Comparison of ENCODE assay signal across 13 mouse cellular contexts in the genomic region with DNA sequence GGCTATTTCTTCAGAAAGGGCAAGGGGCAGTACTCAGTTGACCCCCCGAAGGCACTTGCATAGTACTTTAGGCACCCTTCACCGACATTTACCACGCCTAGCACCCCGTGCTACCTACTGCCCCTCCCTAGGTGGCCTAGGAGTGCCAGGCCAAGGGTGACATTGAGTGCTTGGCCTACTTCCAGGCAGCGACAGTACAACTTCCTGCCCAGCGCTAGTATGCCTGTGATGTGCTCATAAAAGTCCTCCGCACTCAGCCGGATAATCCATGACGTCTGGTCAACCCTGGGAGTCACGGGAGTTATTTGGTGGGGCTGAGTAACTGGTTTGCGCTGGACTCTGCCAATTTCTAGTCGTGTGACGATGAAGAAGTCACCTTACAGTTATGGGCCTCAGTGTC. TPM values are rescaled to one million over a fixed set of nuclear protein-coding genes. Genes with fewer than 3 reads are reported as not detected.
DNase-seq lines count a peak whose midpoint lies in the region; ATAC-seq lines count a peak whose summit lies in the region.
"Had no signal": no experiment of that assay in that cellular context is flagged by ENCODE, and none has a peak within 500 bp of the region (broad histone marks: within the 10 kb centered on the region; RNA-seq: fewer than 3 reads in every experiment).

No protein-coding gene starts in this region.

- H3K4me3 ChIP-seq in heart, embryonic 10.5 days: no peak overlapping the region
- H3K4me3 ChIP-seq in forebrain, embryonic 16.5 days (replicated peaks; ENCODE audit: low read length): no peak overlapping the region

- no peaks in the 10 kb centered on the region for H3K36me3 ChIP-seq in heart, embryonic 10.5 days
- no peaks in the 10 kb centered on the region for H3K36me3 ChIP-seq in forebrain, embryonic 16.5 days (ENCODE audit: control insufficient read depth, insufficient read depth)
- H3K36me3 ChIP-seq: limb, embryonic 13.5 days; midbrain, embryonic 13.5 days had no signal

- H3K4me2 ChIP-seq in forebrain, embryonic 16.5 days (ENCODE audit: low read length): no peak overlapping the region

- DNase-seq in heart, adult 8-10 months (ENCODE audit: low spot score): peak; percentile 40
- DNase-seq in heart, embryonic 10.5 days (ENCODE audit: low spot score): no peak
- DNase-seq in adrenal gland, postnatal 10 days: peak; percentile 79
- peak; percentile 87 to 90 for DNase-seq in kidney, adult 8-10 months
- peak; percentile 79 for DNase-seq in lung, postnatal 36 days
- no peak for DNase-seq in spleen, adult 12 weeks (ENCODE audit: low spot score)
- DNase-seq: cerebellum, postnatal 14 days; gastrocnemius, postnatal 36 days had no signal

- 81% methylated on average over 13 of the region's 13 CpGs for WGBS in heart, embryonic 10.5 days
- 88% methylated on average over 13 of the region's 13 CpGs for WGBS in forebrain, embryonic 16.5 days

- H3K27ac ChIP-seq in heart, embryonic 10.5 days: no peak overlapping the region
- H3K27ac ChIP-seq in forebrain, embryonic 16.5 days (ENCODE audit: low read length): no peak overlapping the region
- H3K27ac ChIP-seq: limb, embryonic 13.5 days; midbrain, embryonic 13.5 days had no signal

- ATAC-seq in inflammation-experienced regulatory T-cells, adult 6 months: no peak
- no peak for ATAC-seq in forebrain, embryonic 16.5 days
- ATAC-seq: Patski had no signal

- H3K4me1 ChIP-seq in heart, embryonic 10.5 days: peaks cover 10% of the 10 kb centered on the region
- H3K4me1 ChIP-seq in forebrain, embryonic 16.5 days (replicated peaks; ENCODE audit: control insufficient read depth, insufficient read depth, low read length): peaks cover 14% of the 10 kb centered on the region

- H3K9me3 ChIP-seq in heart, embryonic 10.5 days: no peaks in the 10 kb centered on the region
- no peaks in the 10 kb centered on the region for H3K9me3 ChIP-seq in forebrain, embryonic 16.5 days (ENCODE audit: control insufficient read depth, low read length)
- H3K9me3 ChIP-seq: limb, embryonic 13.5 days; midbrain, embryonic 13.5 days had no signal

- peaks cover 49% of the 10 kb centered on the region for H3K27me3 ChIP-seq in heart, embryonic 10.5 days (ENCODE audit: insufficient read depth, poor library complexity, severe bottlenecking)
- H3K27me3 ChIP-seq in forebrain, embryonic 16.5 days (replicated peaks; ENCODE audit: control insufficient read depth, insufficient read depth, low read length): peaks cover 18% of the 10 kb centered on the region
- H3K27me3 ChIP-seq: Patski had no signal

- H3K9ac ChIP-seq in forebrain, embryonic 16.5 days (replicated peaks; ENCODE audit: low read depth, low read length): no peak overlapping the region

RNA-seq across cellular contexts. Expression of a gene that starts 0.9 kb away (rescaled TPM):
- under 1 TPM in 1 of 4 experiments, not detected in 3; 0.09 TPM for total RNA-seq in heart, adult 8-10 months (2022)
- 0.60 and 1.3 TPM in 2 replicates for polyA plus RNA-seq in heart, embryonic 10.5 days (2016; fragmentation: Nextera tagmentation; extraction: Ambion mirVana)
- under 1 TPM; 0.54 to 0.73 TPM for total RNA-seq in adrenal gland, postnatal 10 days (2021)
- under 1 TPM in 2 of 3 experiments, not detected in 1; 0.13 to 0.20 TPM for polyA plus RNA-seq in inflammation-experienced regulatory T-cells, adult 6 months (2017; shearing (Covaris generic))
- polyA plus RNA-seq in forebrain, embryonic 16.5 days (2015; fragmentation: Nextera tagmentation; extraction: Ambion mirVana): 9.9 and 11.7 TPM in 2 replicates
- polyA plus RNA-seq: Patski had no signal

RNA-seq across cellular contexts. Expression of a gene that starts 1.0 kb away (rescaled TPM):
- 10 to 100 TPM; 66.1 to 75.2 (median 70.0) TPM for total RNA-seq in heart, adult 8-10 months (2022)
- polyA plus RNA-seq in heart, embryonic 10.5 days (2016; fragmentation: Nextera tagmentation; extraction: Ambion mirVana): 20.0 and 20.7 TPM in 2 replicates
- 10 to 100 TPM; 20.0 to 23.1 TPM for total RNA-seq in adrenal gland, postnatal 10 days (2021)
- polyA plus RNA-seq in inflammation-experienced regulatory T-cells, adult 6 months (2017; shearing (Covaris generic)): 10 to 100 TPM; 13.1 to 17.7 (median 17.6) TPM
- 19.8 and 23.3 TPM in 2 replicates for polyA plus RNA-seq in forebrain, embryonic 16.5 days (2015; fragmentation: Nextera tagmentation; extraction: Ambion mirVana)

RNA-seq across cellular contexts. Expression of a gene that starts 22.2 kb away (rescaled TPM):
- total RNA-seq in heart, adult 8-10 months (2022): under 1 TPM; 0.35 to 0.83 (median 0.39) TPM
- not detected in 2 replicates for polyA plus RNA-seq in heart, embryonic 10.5 days (2016; fragmentation: Nextera tagmentation; extraction: Ambion mirVana)
- 1 to 10 TPM; 3.6 TPM for total RNA-seq in adrenal gland, postnatal 10 days (2021)
- polyA plus RNA-seq in inflammation-experienced regulatory T-cells, adult 6 months (2017; shearing (Covaris generic)): 1 to 10 TPM in 1 of 3 experiments, under 1 TPM in 2; 0.22 to 1.2 (median 0.31) TPM
- not detected in 2 replicates for polyA plus RNA-seq in forebrain, embryonic 16.5 days (2015; fragmentation: Nextera tagmentation; extraction: Ambion mirVana)
- polyA plus RNA-seq: midbrain, embryonic 13.5 days had no signal

RNA-seq across cellular contexts. Expression of a gene that starts 42.2 kb away (rescaled TPM):
- total RNA-seq in heart, adult 8-10 months (2022): 10 to 100 TPM; 19.7 to 30.8 (median 27.1) TPM
- polyA plus RNA-seq in heart, embryonic 10.5 days (2016; fragmentation: Nextera tagmentation; extraction: Ambion mirVana): 103 and 106 TPM in 2 replicates
- total RNA-seq in adrenal gland, postnatal 10 days (2021): 10 to 100 TPM; 37.4 to 48.6 TPM
- 10 to 100 TPM; 24.2 to 34.4 (median 31.8) TPM for polyA plus RNA-seq in inflammation-experienced regulatory T-cells, adult 6 months (2017; shearing (Covaris generic))
- polyA plus RNA-seq in forebrain, embryonic 16.5 days (2015; fragmentation: Nextera tagmentation; extraction: Ambion mirVana): 79.8 and 80.2 TPM in 2 replicates

RNA-seq across cellular contexts. Expression of a gene that starts 42.4 kb away (rescaled TPM):
- not detected for total RNA-seq in heart, adult 8-10 months (2022)
- polyA plus RNA-seq in heart, embryonic 10.5 days (2016; fragmentation: Nextera tagmentation; extraction: Ambion mirVana): 0.21 TPM in 1 of 2 replicates, not detected in the other
- not detected for total RNA-seq in adrenal gland, postnatal 10 days (2021)
- polyA plus RNA-seq in inflammation-experienced regulatory T-cells, adult 6 months (2017; shearing (Covaris generic)): not detected
- polyA plus RNA-seq in forebrain, embryonic 16.5 days (2015; fragmentation: Nextera tagmentation; extraction: Ambion mirVana): not detected in 2 replicates
- total RNA-seq: gastrocnemius, postnatal 36 days had no signal
- polyA plus RNA-seq: limb, embryonic 13.5 days; midbrain, embryonic 13.5 days had no signal

Comparison
In these comparisons a context has a peak if more than half of its experiments do, and no peak if none do; other contexts are left out.
1. DNase-seq: peak in heart, adult 8-10 months (single experiment), adrenal gland, postnatal 10 days (single experiment), kidney, adult 8-10 months (2 of 2) and lung, postnatal 36 days (single experiment); none in heart, embryonic 10.5 days (single experiment) and spleen, adult 12 weeks (single experiment).